Mouse (Mus musculus) lung, postnatal 36 days (tissue): ENCODE data around the gene Polr2e.

Source experiments
- DNase-seq: peaks from one replicate; pipeline ENCODE4 v3.0.0; 2022; ENCODE audit warnings: mixed read lengths

Polr2e gene

DNA sequence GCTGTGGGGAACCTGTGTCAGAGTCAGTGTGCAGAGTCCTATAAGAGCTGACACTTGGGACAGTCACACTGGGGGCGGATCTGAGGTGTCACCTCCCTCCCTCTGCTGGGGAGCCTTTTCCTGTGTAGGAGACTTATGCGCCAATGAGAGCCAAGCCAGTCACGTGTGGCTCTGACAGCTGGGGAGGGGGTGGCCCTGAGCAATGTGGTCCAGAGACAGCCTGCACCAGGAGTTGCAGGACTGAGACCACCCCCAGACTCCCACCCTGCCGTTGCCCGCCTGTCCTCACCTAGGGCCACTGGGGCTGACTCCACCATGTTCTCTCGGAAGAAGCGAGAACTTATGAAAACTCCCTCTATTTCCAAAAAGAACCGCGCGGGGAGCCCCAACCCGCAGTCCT, 23.1 kb downstream of the Polr2e start, which contains the start of gene Arhgap45:
Gene Arhgap45 (plus strand): TSS at position 143 of the 400 bp plus-strand sequence.
- DNase-seq, result peak; percentile 88

DNA sequence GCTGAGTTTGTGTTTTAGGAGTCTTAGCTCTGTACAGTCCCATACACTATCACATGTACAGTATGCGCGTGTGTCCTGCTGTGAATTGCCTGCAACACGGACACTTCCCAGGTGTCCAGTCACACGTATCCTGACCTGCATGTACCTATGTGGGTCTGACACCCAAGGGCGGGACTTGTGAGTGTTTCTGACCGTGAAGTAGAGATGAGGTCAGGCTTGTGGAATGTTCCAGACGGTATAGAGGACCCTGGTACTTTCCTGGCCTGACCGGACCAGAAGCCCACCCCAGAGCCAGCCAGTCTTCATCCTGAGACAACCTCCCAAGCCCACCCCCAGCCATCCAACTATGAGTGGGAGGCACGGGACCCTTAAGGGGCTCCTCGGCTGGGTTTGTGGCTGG, 24.0 kb downstream of the Polr2e start:
- DNase-seq, result peak; percentile 84

DNA sequence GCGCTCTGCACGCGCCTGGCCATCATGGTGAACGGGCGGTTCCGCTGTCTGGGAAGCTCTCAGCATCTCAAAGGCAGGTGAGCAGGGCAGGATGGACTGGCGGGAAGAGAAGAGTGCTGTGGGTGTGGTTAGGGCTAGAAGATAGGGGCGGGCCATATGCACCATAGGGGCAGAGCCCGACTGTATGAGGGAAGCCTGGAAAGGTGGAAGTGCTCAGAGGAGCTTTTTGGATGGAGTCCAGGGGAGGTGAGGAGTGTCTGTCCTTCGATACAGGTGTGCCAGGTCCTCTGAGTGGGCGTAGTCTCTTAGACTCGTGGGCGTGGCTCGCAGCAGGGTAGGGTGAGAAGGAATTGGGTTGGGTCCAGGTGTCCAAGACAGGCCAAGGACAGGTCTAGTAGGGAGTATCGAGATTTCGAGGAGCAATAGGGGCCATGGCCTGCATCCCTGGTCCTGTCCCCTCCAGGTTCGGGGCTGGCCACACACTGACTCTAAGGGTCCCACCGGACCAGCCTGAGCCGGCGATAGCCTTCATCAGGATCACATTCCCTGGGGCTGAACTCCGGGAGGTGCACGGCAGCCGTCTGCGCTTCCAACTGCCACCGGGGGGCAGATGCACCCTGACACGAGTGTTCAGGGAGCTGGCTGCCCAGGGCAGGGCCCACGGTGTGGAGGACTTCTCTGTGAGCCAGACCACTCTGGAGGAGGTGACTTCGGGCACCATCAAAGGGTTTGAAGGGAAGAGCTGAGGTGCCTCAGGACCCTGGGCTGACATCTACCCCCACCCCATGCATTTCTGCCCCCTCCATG, 24.9 kb downstream of the Polr2e start:
- peak; percentile 85 for DNase-seq

- DNase-seq, result no peak
These were observed 26.0 kb downstream of the Polr2e start for GRCm38 (mm10) chr10:80013609-80014008.

GRCm38 (mm10) chr10:80011740-80012139, 27.9 kb downstream of the Polr2e start:
- DNase-seq, result no peak

DNA sequence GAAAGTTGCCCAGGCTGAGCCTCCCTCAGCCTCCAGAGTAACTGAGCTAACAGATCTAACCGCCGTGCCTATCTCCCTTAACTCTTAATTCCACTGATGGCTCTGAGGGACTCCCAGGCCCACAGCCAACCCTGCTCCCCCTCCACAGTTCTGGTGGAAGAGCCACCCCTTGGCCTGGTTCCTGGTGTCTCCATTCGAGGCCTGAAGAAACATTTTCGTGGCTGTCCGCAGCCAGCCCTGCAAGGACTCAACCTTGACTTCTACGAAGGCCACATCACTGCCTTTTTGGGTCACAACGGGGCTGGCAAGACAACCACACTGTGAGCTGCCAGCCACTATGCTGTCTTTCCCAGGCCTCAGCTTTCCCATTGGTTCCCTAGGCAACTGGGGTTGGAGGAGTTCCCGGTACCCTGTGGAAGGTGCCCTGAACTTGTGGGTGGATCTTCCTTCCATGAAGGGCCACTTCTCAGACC, 35.3 kb downstream of the Polr2e start:
- DNase-seq, result no peak

- peak; percentile 54 for DNase-seq
These were observed 36.0 kb downstream of the Polr2e start for GRCm38 (mm10) chr10:80003374-80004232.

GRCm38 (mm10) chr10:80002829-80003228, 36.8 kb downstream of the Polr2e start:
- DNase-seq, result no peak

DNA sequence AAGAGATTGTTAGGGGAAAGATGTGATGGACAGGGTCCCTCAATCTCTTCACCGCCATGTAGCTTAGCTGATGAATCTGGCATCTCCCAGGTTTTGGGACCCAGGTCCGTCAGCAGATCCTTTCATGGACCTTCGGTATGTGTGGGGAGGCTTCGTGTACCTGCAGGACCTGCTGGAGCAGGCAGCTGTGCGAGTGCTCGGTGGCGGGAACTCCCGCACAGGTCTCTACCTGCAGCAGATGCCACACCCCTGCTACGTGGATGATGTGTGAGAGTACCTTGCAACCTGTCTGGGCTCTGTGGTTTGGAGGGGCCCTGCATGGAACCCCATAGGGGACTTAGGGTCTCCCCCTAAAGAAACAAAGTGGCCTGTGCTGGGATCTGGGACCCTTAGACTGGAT, 37.6 kb downstream of the Polr2e start:
- no peak for DNase-seq

DNA sequence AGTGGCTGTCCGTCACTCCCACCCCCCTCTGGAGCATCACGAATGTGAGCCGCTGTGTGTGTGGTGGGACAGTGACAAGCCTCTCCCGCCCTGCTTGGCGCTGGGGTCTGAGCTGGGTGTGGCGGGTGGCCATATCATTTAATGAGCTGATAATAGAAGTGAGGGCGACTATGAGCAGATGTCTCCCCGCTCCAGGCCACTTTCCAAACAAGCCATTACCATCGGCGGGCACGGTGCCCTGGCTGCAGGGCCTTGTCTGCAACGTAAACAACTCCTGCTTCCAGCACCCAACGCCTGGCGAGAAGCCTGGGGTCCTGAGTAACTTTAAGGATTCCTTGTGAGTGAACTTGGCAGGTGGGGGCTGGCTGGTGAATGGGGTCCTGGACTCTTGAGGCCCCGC, 41.8 kb downstream of the Polr2e start:
- DNase-seq, result peak; percentile 43

DNA sequence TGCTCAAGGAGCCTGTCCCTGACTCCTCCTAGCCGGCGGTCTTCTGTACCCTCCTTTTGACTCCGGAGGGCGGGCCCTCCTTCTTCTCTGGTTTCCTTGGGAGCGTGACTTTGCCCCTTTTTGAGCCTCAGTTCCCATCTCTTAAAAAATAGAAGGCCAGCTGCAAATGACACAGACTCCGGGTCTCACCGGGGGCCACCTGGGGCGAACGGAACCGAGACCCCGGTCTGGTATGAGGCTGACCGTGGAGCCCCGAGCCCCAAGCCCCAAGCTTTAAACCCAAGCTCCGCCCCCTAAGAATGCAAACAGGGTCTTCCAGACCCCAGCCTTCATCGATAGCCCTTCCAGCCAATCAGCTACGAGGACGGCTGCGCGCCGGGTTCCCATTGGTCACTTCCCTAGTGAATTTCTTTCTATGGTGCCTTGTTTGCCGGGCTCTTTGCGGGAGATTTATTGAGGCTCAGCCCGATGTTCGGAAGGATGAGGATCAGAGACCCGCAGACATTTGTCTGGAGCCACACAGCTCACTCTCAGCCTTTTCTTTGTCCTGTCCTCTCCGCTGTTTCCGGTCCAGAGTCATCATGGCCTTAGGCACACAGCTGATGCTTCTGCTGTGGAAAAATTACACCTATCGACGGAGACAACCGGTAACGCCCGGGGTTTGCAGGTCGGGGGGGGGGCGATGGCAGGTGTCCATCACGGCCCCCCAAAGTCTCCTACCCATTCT, 42.4 kb downstream of the Polr2e start:
- DNase-seq, result peak; percentile 73

DNA sequence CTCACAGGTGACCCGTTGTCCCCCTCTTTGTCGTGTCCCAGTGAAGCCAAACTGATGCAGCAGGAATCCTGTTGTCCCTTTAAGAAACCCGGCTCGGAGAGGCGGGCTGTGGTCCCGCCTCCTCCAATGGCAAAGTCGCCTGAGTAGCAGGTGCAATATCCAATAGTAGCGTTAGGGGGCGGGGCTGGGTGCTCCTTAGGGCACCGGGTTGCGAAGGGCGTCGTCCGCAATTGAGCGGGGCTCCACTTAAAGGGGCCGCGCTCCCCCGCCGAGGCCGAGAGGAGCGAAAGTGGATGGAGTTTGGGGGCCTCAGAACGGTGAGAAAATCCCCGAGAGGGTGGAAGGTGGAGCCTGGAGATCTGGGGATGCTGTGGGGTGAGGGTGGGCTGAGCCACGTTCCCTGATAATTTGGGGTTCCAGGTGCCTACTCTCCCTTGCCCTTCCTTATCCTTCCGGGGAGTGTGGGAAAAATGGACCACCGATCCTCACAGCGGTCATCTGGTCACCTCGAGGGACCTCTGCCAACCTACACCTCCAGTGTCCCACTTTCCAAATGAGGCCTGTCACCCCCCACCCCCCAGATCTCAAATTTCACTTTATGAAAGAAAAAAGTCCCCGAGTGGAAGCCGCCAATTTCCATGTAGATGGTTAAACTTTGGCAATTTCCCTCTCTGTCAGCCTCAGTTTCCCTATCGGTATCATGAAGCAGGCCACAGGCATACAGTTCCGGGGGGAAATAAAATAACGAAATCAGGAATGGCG, 43.1 kb downstream of the Polr2e start, which contains the start of gene Abca7:
Gene Abca7 (plus strand): TSS at position 223 of the 762 bp plus-strand sequence.
- peak; percentile 99 for DNase-seq

- DNase-seq, result no peak
These were observed 44.0 kb downstream of the Polr2e start for GRCm38 (mm10) chr10:79995636-79996035.

DNA sequence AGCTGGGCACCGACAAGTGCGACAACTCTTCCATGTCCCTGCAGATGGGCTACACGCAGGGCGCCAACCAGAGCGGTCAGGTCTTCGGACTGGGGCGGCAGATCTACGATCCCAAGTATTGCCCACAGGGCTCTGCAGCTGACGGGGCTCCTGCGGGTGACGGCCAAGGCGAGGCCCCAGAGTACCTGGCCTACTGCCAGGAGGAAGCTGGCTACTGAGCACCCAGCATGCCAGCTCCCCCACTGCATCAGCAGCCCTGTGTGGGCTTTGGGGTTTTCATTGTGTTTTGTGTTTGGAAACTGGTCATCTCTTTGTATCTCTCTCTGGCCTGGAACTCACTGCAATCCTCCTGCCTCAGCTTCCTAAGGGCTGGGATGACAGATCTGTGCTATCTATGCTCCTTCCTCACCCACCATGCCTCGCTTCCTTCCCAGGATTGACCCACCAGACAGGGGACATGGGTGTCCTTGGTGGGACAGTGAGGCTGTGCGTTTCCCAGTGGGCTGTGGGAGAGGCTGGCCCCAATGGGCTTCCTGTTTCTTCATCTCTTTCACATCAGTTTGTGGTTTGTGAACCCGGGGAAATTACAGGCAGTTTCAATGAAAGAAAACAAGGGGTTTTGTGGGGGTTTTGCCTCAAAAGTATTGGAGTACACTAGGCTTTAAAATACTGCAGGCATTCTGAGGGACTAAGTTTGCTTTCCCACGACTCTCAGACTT, 45.0 kb downstream of the Polr2e start:
- peak; percentile 72 for DNase-seq

DNA sequence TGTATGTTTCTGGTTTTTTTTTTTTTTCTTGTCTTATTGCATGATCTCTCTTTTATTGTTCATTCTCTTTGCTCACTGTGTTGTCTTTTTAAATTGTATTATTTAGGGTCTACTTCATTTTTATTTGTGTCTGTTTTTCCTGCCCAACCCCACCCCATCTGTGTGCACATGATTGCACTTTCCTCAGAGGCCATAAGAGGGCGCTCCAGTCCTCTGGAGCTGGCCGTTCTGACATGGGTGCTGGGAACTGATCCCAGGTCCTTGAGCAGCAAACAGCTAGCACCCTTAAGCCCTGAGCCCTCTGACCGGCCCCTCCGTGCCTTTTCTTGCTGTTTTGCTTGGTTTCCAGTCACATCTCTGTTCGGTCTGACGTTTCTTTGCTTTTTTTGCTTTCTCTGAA, 48.0 kb downstream of the Polr2e start:
- DNase-seq, result no peak

DNA sequence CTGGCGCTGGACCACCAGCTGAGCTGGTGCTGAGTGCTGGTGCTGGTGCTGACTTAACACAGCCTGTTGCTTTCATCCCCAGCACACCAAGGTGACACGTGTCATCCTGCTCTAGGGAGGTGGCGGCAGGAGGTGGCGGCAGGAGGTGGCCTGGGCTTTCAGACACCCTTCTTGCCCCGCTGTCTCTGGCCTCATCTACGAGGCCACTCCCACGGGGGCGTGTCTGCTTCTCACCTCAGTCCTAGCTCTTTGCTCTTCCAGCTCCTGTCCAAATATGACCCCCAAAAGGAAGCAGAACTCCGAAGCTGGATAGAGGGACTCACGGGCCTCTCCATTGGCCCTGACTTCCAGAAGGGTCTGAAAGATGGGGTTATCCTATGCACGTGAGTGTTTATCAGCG, 48.5 kb downstream of the Polr2e start:
- DNase-seq, result no peak

GRCm38 (mm10) chr10:79989870-79990269, 49.7 kb downstream of the Polr2e start:
- DNase-seq, result peak; percentile 77

DNA sequence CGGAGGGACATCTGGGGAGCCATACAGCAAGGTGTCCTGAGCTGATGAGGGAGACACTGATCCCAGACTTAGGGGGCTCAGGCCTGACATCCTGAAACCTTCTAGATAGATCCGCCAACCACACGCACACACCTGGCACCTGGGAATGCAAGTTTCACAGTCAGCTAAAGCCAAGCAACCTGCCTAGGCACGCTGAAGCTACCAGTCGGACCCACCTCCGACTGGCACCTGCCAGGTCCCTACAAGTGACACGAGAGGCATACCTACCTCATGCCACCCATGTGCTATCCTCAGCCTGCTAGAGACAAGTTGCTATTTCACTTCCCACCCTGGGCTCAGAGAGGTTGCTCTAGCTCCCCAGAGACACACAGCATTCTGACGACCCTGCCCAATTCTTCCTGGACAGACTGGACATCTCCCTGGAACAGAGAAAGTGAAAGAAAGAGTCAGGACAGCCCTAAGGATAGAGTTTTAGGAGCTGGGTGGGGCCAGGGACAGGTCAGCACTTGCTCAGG, 50.3 kb downstream of the Polr2e start:
- DNase-seq, result no peak

GRCm38 (mm10) chr10:79988506-79989271, 50.9 kb downstream of the Polr2e start, which contains the start of gene Cnn2:
TSS of gene Cnn2 (plus strand) at chr10:79988584.
- DNase-seq, result peak; percentile 86
